Mouse (Mus musculus) midbrain, embryonic 13.5 days (tissue): ENCODE measurements around the gene B3glct. TPM values are rescaled to one million over a fixed set of nuclear protein-coding genes. Genes with fewer than 3 reads are reported as not detected.
A peak's percentile ranks its signal among the peaks of the same experiment; 100 is the strongest.

Source experiments
- ATAC-seq: fragments of 200-750 bp; cut with Nextera tagmentation; 2 replicates; pipeline ENCODE4 v1.8.0; 2017; ENCODE audit warnings: mild to moderate bottlenecking, moderate TSS enrichment, moderate library complexity
- H3K27ac ChIP-seq: fragments of 300-500 bp; sonication (generic); 2 replicates; pipeline ENCODE4 v1.5.1; 2015; ENCODE audit warnings: inconsistent platforms, mild to moderate bottlenecking, moderate library complexity
- H3K27me3 ChIP-seq: fragments of 300-500 bp; sonication (generic); 2 replicates; pipeline ENCODE4 v1.6.1; 2015; ENCODE audit warnings: mild to moderate bottlenecking, inconsistent platforms
- H3K36me3 ChIP-seq: fragments of 300-500 bp; sonication (generic); 2 replicates; pipeline ENCODE4 v1.6.1; 2015; ENCODE audit warnings: mild to moderate bottlenecking, inconsistent platforms
- H3K4me1 ChIP-seq: fragments of 300-500 bp; sonication (generic); replicated peaks from 2 replicates; pipeline ENCODE4 v1.6.1; 2015; ENCODE audit warnings: inconsistent platforms
- H3K4me2 ChIP-seq: fragments of 300-500 bp; sonication (generic); replicated peaks from 2 replicates; pipeline ENCODE4 v1.6.1; 2015; ENCODE audit warnings: moderate library complexity, mild to moderate bottlenecking, inconsistent platforms
- H3K4me3 ChIP-seq: fragments of 300-500 bp; sonication (generic); replicated peaks from 2 replicates; pipeline ENCODE4 v1.5.1; 2015; ENCODE audit warnings: mild to moderate bottlenecking, inconsistent platforms
- H3K9ac ChIP-seq: fragments of 300-500 bp; sonication (generic); replicated peaks from 2 replicates; pipeline ENCODE4 v1.6.1; 2015; ENCODE audit warnings: mild to moderate bottlenecking, inconsistent platforms
- H3K9me3 ChIP-seq: fragments of 300-500 bp; sonication (generic); 2 replicates; pipeline ENCODE4 v1.6.1; 2016; ENCODE audit warnings: mild to moderate bottlenecking, inconsistent platforms
- WGBS: fragments of 180-500 bp; shearing (Covaris S2); methylation state at CpG from one replicate; pipeline ENCODE4 v1.1.7; 2015; 5-methylcytosine and 5-hydroxymethylcytosine counted together
- polyA plus RNA-seq: library from polyadenylated mRNA; unstranded; fragments of >200 nt; fragmentation: Nextera tagmentation; extraction: Ambion mirVana; gene quantifications from 2 replicates; pipeline ENCODE4 v1.2.1, GENCODE M21; 2015

The B3glct gene
- 13.6 and 13.9 TPM in 2 replicates for polyA plus RNA-seq

- H3K9ac ChIP-seq = peak within 1 kb of the TSS; percentile 82
- peaks cover 10% of the 10 kb centered on the region; the same call in 1 of the 2 replicates for H3K4me1 ChIP-seq
- no peaks in the 10 kb centered on the region for H3K36me3 ChIP-seq
- WGBS = under 1% methylated on average over 70 of the region's 106 CpGs
- ATAC-seq = peak; percentile 96
- peak within 1 kb of the TSS; percentile 92 for H3K4me2 ChIP-seq
- H3K4me3 ChIP-seq = peak within 1 kb of the TSS; percentile 73
- H3K27ac ChIP-seq = peak within 1 kb of the TSS; percentile 77
- no peaks in the 10 kb centered on the region for H3K9me3 ChIP-seq
- no peaks in the 10 kb centered on the region for H3K27me3 ChIP-seq
These were observed at the start of gene B3glct for GRCm38 (mm10) chr5:149678100-149678989. Gene B3glct (plus strand): TSS chr5:149678230.

GRCm38 (mm10) chr5:149634409-149635035 lies 43.5 kb upstream of the B3glct start:
- H3K9me3 ChIP-seq = no peaks in the 10 kb centered on the region
- 73% methylated on average over 11 of the region's 11 CpGs for WGBS
- peak overlapping the region; percentile 96 for H3K4me2 ChIP-seq
- H3K4me3 ChIP-seq = peak overlapping the region; percentile 66
- no peak overlapping the region for H3K27ac ChIP-seq
- ATAC-seq = no peak
- H3K27me3 ChIP-seq = no peaks in the 10 kb centered on the region
- H3K4me1 ChIP-seq = peaks cover 31% of the 10 kb centered on the region
- peaks cover 42% of the 10 kb centered on the region for H3K36me3 ChIP-seq
- peak overlapping the region; percentile 76 for H3K9ac ChIP-seq

GRCm38 (mm10) chr5:149635556-149635955 lies 42.5 kb upstream of the B3glct start:
- H3K9ac ChIP-seq = peak overlapping the region; percentile 76
- WGBS = under 1% methylated on average over 24 of the region's 24 CpGs
- peaks cover 31% of the 10 kb centered on the region for H3K4me1 ChIP-seq
- peak overlapping the region; percentile 66 for H3K4me3 ChIP-seq
- ATAC-seq = no peak
- H3K9me3 ChIP-seq = no peaks in the 10 kb centered on the region
- H3K36me3 ChIP-seq = peaks cover 32% of the 10 kb centered on the region
- H3K4me2 ChIP-seq = peak overlapping the region; percentile 96
- H3K27ac ChIP-seq = peak overlapping the region; percentile 83
- H3K27me3 ChIP-seq = no peaks in the 10 kb centered on the region

- peak; percentile 99 for ATAC-seq
- WGBS = under 1% methylated on average over 60 of the region's 60 CpGs
- Histone ChIP-seq H3K27ac (peak within 1 kb of the TSS; percentile 83), H3K4me1 (peaks cover 31% of the 10 kb centered on the region), H3K27me3 (no peaks in the 10 kb centered on the region), H3K4me2 (peak within 1 kb of the TSS; percentile 96), H3K9ac (peak within 1 kb of the TSS; percentile 76), H3K4me3 (peak within 1 kb of the TSS; percentile 66), H3K36me3 (peaks cover 24% of the 10 kb centered on the region), H3K9me3 (no peaks in the 10 kb centered on the region)
These were observed 41.7 kb upstream of the B3glct start, which contains the start of gene Hsph1 for GRCm38 (mm10) chr5:149636075-149636920. Gene Hsph1 (minus strand): TSS chr5:149636376.

- ATAC-seq = no peak
- 54% methylated on average over 8 of the region's 8 CpGs for WGBS
- Histone ChIP-seq H3K36me3 (peaks cover 14% of the 10 kb centered on the region), H3K4me3 (peak overlapping the region; percentile 66), H3K4me1 (peaks cover 31% of the 10 kb centered on the region), H3K27me3 (no peaks in the 10 kb centered on the region), H3K9ac (peak overlapping the region; percentile 67; the same call in 1 of the 2 replicates), H3K27ac (no peak overlapping the region), H3K4me2 (peak overlapping the region; percentile 96), H3K9me3 (no peaks in the 10 kb centered on the region)
These were observed 40.7 kb upstream of the B3glct start for GRCm38 (mm10) chr5:149637306-149637705.

- Histone ChIP-seq H3K4me2 (no peak overlapping the region), H3K36me3 (no peaks in the 10 kb centered on the region), H3K4me1 (peaks cover 5% of the 10 kb centered on the region), H3K27me3 (no peaks in the 10 kb centered on the region), H3K4me3 (no peak overlapping the region), H3K27ac (no peak overlapping the region), H3K9ac (no peak overlapping the region), H3K9me3 (no peaks in the 10 kb centered on the region)
- WGBS = 89% methylated on average over 8 of the region's 8 CpGs
- ATAC-seq = no peak
These were observed 36.6 kb upstream of the B3glct start for GRCm38 (mm10) chr5:149641277-149641892.

- WGBS = 54% methylated on average over 6 of the region's 6 CpGs
- H3K9ac ChIP-seq = no peak overlapping the region
- H3K27ac ChIP-seq = no peak overlapping the region
These were observed 35.7 kb upstream of the B3glct start for GRCm38 (mm10) chr5:149642366-149642765.

GRCm38 (mm10) chr5:149642783-149643509 lies 35.1 kb upstream of the B3glct start:
- Histone ChIP-seq H3K9ac (no peak overlapping the region), H3K27me3 (no peaks in the 10 kb centered on the region), H3K36me3 (no peaks in the 10 kb centered on the region), H3K4me3 (no peak overlapping the region), H3K4me2 (no peak overlapping the region), H3K9me3 (no peaks in the 10 kb centered on the region), H3K27ac (no peak overlapping the region), H3K4me1 (peaks cover 13% of the 10 kb centered on the region)
- WGBS = 89% methylated on average over 11 of the region's 11 CpGs
- ATAC-seq = no peak

More at GRCm38 (mm10) chr5:149642366-149642765, 35.7 kb upstream of the B3glct start:
- Histone ChIP-seq H3K27me3 (no peaks in the 10 kb centered on the region), H3K4me2 (no peak overlapping the region), H3K9me3 (no peaks in the 10 kb centered on the region), H3K4me3 (no peak overlapping the region), H3K4me1 (peaks cover 9% of the 10 kb centered on the region), H3K36me3 (no peaks in the 10 kb centered on the region)
- 0 out of 2 replicates have a peak, but pooled peaks have one; percentile 48 for ATAC-seq

GRCm38 (mm10) chr5:149647367-149648115 lies 30.5 kb upstream of the B3glct start:
- peak; percentile 70 for ATAC-seq

GRCm38 (mm10) chr5:149648196-149648595 lies 29.8 kb upstream of the B3glct start:
- no peak for ATAC-seq
- no peaks in the 10 kb centered on the region for H3K27me3 ChIP-seq
- no peak overlapping the region for H3K4me3 ChIP-seq
- no peak overlapping the region for H3K9ac ChIP-seq
- H3K27ac ChIP-seq = no peak overlapping the region
- H3K9me3 ChIP-seq = no peaks in the 10 kb centered on the region
- WGBS = 79% methylated on average over 4 of the region's 4 CpGs
- no peaks in the 10 kb centered on the region for H3K36me3 ChIP-seq
- H3K4me2 ChIP-seq = no peak overlapping the region
- H3K4me1 ChIP-seq = peaks cover 26% of the 10 kb centered on the region

More at GRCm38 (mm10) chr5:149647367-149648115, 30.5 kb upstream of the B3glct start:
- Histone ChIP-seq H3K9me3 (no peaks in the 10 kb centered on the region), H3K4me3 (no peak overlapping the region), H3K9ac (no peak overlapping the region), H3K36me3 (no peaks in the 10 kb centered on the region), H3K27ac (no peak overlapping the region), H3K4me1 (peaks cover 26% of the 10 kb centered on the region), H3K27me3 (no peaks in the 10 kb centered on the region), H3K4me2 (no peak overlapping the region)
- WGBS = 65% methylated on average over 8 of the region's 8 CpGs
